ENCODE assay signal across 8 mouse cellular contexts in the genomic region with DNA sequence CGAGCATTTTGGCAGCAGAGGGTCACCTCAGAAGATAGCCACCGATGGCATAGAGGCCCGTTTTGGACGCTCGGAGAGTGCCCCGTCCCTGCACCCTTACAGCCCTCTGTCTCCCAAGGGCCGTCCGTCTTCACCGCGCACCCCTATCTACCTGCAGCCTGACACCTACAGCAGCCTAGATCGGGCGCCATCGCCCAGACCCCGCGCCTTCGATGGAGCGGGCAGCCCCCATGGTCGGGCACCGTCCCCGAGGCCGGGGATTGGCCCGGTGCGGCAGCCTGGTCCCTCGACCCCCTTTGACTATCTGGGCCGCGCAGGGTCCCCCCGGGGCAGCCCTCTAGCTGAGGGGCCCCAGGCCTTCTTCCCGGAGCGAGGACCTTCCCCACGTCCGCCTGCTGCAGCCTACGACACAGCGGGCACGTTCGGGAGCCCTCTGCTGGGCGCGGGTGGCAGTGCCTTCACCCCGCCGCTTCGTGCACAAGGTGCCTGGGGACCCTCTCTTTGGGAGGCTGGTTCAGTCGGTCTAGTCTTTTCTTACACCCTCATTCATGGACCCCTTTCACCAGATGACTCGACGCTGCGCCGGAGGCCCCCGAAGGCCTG. TPM values are rescaled to one million over a fixed set of nuclear protein-coding genes. Genes with fewer than 3 reads are reported as not detected.
A peak's percentile ranks its signal among the peaks of the same experiment; 100 is the strongest.
DNase-seq lines count a peak whose midpoint lies in the region; ATAC-seq and TF ChIP-seq lines count a peak whose summit lies in the region.

No protein-coding gene starts in this region.

- DNase-seq in adrenal gland, postnatal 14 days: peak; percentile 72
- DNase-seq in heart, postnatal 0 days (ENCODE audit: low spot score): peak; percentile 20
- peak; percentile 54 to 66 for DNase-seq in kidney, postnatal 25 days
- DNase-seq in lung, postnatal 10 days: peak; percentile 70
- peak; percentile 70 for DNase-seq in right cerebral cortex, adult 18-20 months
- no peak for DNase-seq in urinary bladder, postnatal 10 days (ENCODE audit: low spot score)

- no peaks in the 10 kb centered on the region for H3K36me3 ChIP-seq in embryonic facial prominence, embryonic 12.5 days
- H3K36me3 ChIP-seq in heart, postnatal 0 days (replicated peaks; ENCODE audit: control insufficient read depth, insufficient read depth, low read length): peaks cover 44% of the 10 kb centered on the region

- 10% methylated on average over 46 of the region's 46 CpGs for WGBS in embryonic facial prominence, embryonic 12.5 days
- WGBS in heart, postnatal 0 days: 27% methylated on average over 46 of the region's 46 CpGs

- H3K4me2 ChIP-seq in embryonic facial prominence, embryonic 12.5 days (replicated peaks): peak overlapping the region; percentile 71
- H3K4me2 ChIP-seq in heart, postnatal 0 days (ENCODE audit: low read depth, low read length): peak overlapping the region; percentile 59

- no peak overlapping the region for H3K27ac ChIP-seq in embryonic facial prominence, embryonic 12.5 days
- no peak overlapping the region for H3K27ac ChIP-seq in heart, postnatal 0 days (ENCODE audit: low read depth)

- peaks cover 18% of the 10 kb centered on the region for H3K27me3 ChIP-seq in embryonic facial prominence, embryonic 12.5 days
- no peaks in the 10 kb centered on the region for H3K27me3 ChIP-seq in heart, postnatal 0 days (ENCODE audit: control insufficient read depth, insufficient read depth, low read length)

- peak; percentile 96 for ATAC-seq in CD4-positive, CD25-positive, alpha-beta regulatory T cell, adult 4 months
- peak; percentile 7; the same call in 1 of the 2 replicates for ATAC-seq in embryonic facial prominence, embryonic 12.5 days (ENCODE audit: insufficient number of reproducible peaks, insufficient read depth, low FRiP score, low TSS enrichment)
- ATAC-seq in heart, postnatal 0 days (ENCODE audit: insufficient read depth, low read depth): peak; percentile 44; the same call in 1 of the 2 replicates

- TF ChIP-seq CTCF in heart, postnatal 0 days (IDR thresholded peaks at IDR 0.05; ENCODE audit: low read depth): peak; percentile 66

- H3K4me3 ChIP-seq in embryonic facial prominence, embryonic 12.5 days: peak overlapping the region; percentile 39
- H3K4me3 ChIP-seq in heart, postnatal 0 days (ENCODE audit: low read depth, low read length): peak overlapping the region; percentile 29

- TF ChIP-seq EP300 in heart, postnatal 0 days (IDR thresholded peaks at IDR 0.05; ENCODE audit: low read depth): no peak

- 0 out of 2 replicates have a peak, but pooled peaks cover 5% of the 10 kb centered on the region for H3K4me1 ChIP-seq in embryonic facial prominence, embryonic 12.5 days
- H3K4me1 ChIP-seq in heart, postnatal 0 days (ENCODE audit: control insufficient read depth, insufficient read depth): 0 out of 2 replicates have a peak, but pooled peaks cover 3% of the 10 kb centered on the region

- H3K9me3 ChIP-seq in embryonic facial prominence, embryonic 12.5 days: no peaks in the 10 kb centered on the region
- H3K9me3 ChIP-seq in heart, postnatal 0 days (replicated peaks; ENCODE audit: control insufficient read depth, low read length): no peaks in the 10 kb centered on the region

- peak overlapping the region; percentile 34; the same call in 1 of the 2 replicates for H3K9ac ChIP-seq in embryonic facial prominence, embryonic 12.5 days
- H3K9ac ChIP-seq in heart, postnatal 0 days (replicated peaks; ENCODE audit: low read depth, low read length): no peak overlapping the region; the same call in 1 of the 2 replicates

RNA-seq across cellular contexts. Expression of a gene that starts 10.4 kb away (rescaled TPM):
- polyA plus RNA-seq in CD4-positive, CD25-positive, alpha-beta regulatory T cell, adult 4 months (2017; shearing (Covaris generic)): not detected
- total RNA-seq in adrenal gland, postnatal 14 days (2021): 7.3 and 8.3 TPM in 2 replicates
- 7.3 and 8.1 TPM in 2 replicates for polyA plus RNA-seq in embryonic facial prominence, embryonic 12.5 days (2016; fragmentation: Nextera tagmentation; extraction: Ambion mirVana)
- total RNA-seq in heart, postnatal 0 days (2014; rRNA removed; ENCODE audit: low replicate concordance): 11.8 and 13.5 TPM in 2 replicates
- polyA plus RNA-seq in heart, postnatal 0 days (2015; fragmentation: Nextera tagmentation; extraction: Ambion mirVana): 12.0 and 14.0 TPM in 2 replicates

RNA-seq across cellular contexts. Expression of a gene that starts 10.6 kb away (rescaled TPM):
- 10 to 100 TPM; 15.8 to 17.6 TPM for polyA plus RNA-seq in CD4-positive, CD25-positive, alpha-beta regulatory T cell, adult 4 months (2017; shearing (Covaris generic))
- total RNA-seq in adrenal gland, postnatal 14 days (2021): 12.2 and 14.5 TPM in 2 replicates
- polyA plus RNA-seq in embryonic facial prominence, embryonic 12.5 days (2016; fragmentation: Nextera tagmentation; extraction: Ambion mirVana): 27.1 and 28.0 TPM in 2 replicates
- total RNA-seq in heart, postnatal 0 days (2014; rRNA removed; ENCODE audit: low replicate concordance): 1.9 and 3.2 TPM in 2 replicates
- 11.1 and 11.7 TPM in 2 replicates for polyA plus RNA-seq in heart, postnatal 0 days (2015; fragmentation: Nextera tagmentation; extraction: Ambion mirVana)

RNA-seq across cellular contexts. Expression of a gene that starts 11.9 kb away (rescaled TPM):
- polyA plus RNA-seq in CD4-positive, CD25-positive, alpha-beta regulatory T cell, adult 4 months (2017; shearing (Covaris generic)): 10 to 100 TPM; 10.1 to 11.6 TPM
- total RNA-seq in adrenal gland, postnatal 14 days (2021): 28.2 and 30.2 TPM in 2 replicates
- 19.9 and 23.2 TPM in 2 replicates for polyA plus RNA-seq in embryonic facial prominence, embryonic 12.5 days (2016; fragmentation: Nextera tagmentation; extraction: Ambion mirVana)
- total RNA-seq in heart, postnatal 0 days (2014; rRNA removed; ENCODE audit: low replicate concordance): 20.4 and 30.8 TPM in 2 replicates
- polyA plus RNA-seq in heart, postnatal 0 days (2015; fragmentation: Nextera tagmentation; extraction: Ambion mirVana): 4.9 and 6.0 TPM in 2 replicates

RNA-seq across cellular contexts. Expression of a gene that starts 25.3 kb away (rescaled TPM):
- 10 to 100 TPM; 71.2 to 78.1 TPM for polyA plus RNA-seq in CD4-positive, CD25-positive, alpha-beta regulatory T cell, adult 4 months (2017; shearing (Covaris generic))
- total RNA-seq in adrenal gland, postnatal 14 days (2021): 37.1 and 46.7 TPM in 2 replicates
- 92.3 and 94.5 TPM in 2 replicates for polyA plus RNA-seq in embryonic facial prominence, embryonic 12.5 days (2016; fragmentation: Nextera tagmentation; extraction: Ambion mirVana)
- 26.2 and 40.5 TPM in 2 replicates for total RNA-seq in heart, postnatal 0 days (2014; rRNA removed; ENCODE audit: low replicate concordance)
- 55.2 and 61.0 TPM in 2 replicates for polyA plus RNA-seq in heart, postnatal 0 days (2015; fragmentation: Nextera tagmentation; extraction: Ambion mirVana)

RNA-seq across cellular contexts. Expression of a gene that starts 34.0 kb away (rescaled TPM):
- polyA plus RNA-seq in CD4-positive, CD25-positive, alpha-beta regulatory T cell, adult 4 months (2017; shearing (Covaris generic)): 1 to 10 TPM; 2.6 to 3.3 TPM
- total RNA-seq in adrenal gland, postnatal 14 days (2021): 1.3 and 2.7 TPM in 2 replicates
- 10.6 and 10.7 TPM in 2 replicates for polyA plus RNA-seq in embryonic facial prominence, embryonic 12.5 days (2016; fragmentation: Nextera tagmentation; extraction: Ambion mirVana)
- total RNA-seq in heart, postnatal 0 days (2014; rRNA removed; ENCODE audit: low replicate concordance): 0.31 TPM in 1 of 2 replicates, not detected in the other
- polyA plus RNA-seq in heart, postnatal 0 days (2015; fragmentation: Nextera tagmentation; extraction: Ambion mirVana): 0.72 and 0.99 TPM in 2 replicates

Comparison
In these comparisons a context has a peak if more than half of its experiments do, and no peak if none do; other contexts are left out.
1. ATAC-seq: peak in every context shown above with its lines; median percentile 96 in CD4-positive, CD25-positive, alpha-beta regulatory T cell, adult 4 months; 44 in heart, postnatal 0 days; 7 in embryonic facial prominence, embryonic 12.5 days.